Mouse (Mus musculus): ENCODE data around the gene Jade2. TPM values are rescaled to one million over a fixed set of nuclear protein-coding genes. Genes with fewer than 3 reads are reported as not detected.

Gene Jade2
- polyA plus RNA-seq, 1 experiment: 45.1 TPM

- WGBS: 84% methylated on average over 5 of the region's 5 CpGs
- H3K36me3 ChIP-seq (ENCODE audit: control insufficient read depth, insufficient read depth, low read length): no peaks in the 10 kb centered on the region
- DNase-seq: no peak
- no peak overlapping the region for H3K27ac ChIP-seq (ENCODE audit: control insufficient read depth, insufficient read depth, low read length)
- no peaks in the 10 kb centered on the region for H3K27me3 ChIP-seq (ENCODE audit: control insufficient read depth, insufficient read depth, low read length)
- TF ChIP-seq CTCF (IDR thresholded peaks at IDR 0.05; ENCODE audit: borderline replicate concordance, control insufficient read depth, extremely low read depth, insufficient read depth, low read length, poor library complexity): no peak
- TF ChIP-seq POLR2A (IDR thresholded peaks at IDR 0.05; ENCODE audit: control insufficient read depth, extremely low read depth, insufficient read depth, low read length, poor library complexity): no peak
- H3K4me3 ChIP-seq (ENCODE audit: control insufficient read depth, insufficient read depth, low read length): no peak overlapping the region
- peaks cover 4% of the 10 kb centered on the region for H3K4me1 ChIP-seq (replicated peaks; ENCODE audit: control insufficient read depth, insufficient read depth, low read length)
Measured at GRCm38 (mm10) chr11:51768296-51768695, 89.2 kb downstream of the Jade2 start.

DNA sequence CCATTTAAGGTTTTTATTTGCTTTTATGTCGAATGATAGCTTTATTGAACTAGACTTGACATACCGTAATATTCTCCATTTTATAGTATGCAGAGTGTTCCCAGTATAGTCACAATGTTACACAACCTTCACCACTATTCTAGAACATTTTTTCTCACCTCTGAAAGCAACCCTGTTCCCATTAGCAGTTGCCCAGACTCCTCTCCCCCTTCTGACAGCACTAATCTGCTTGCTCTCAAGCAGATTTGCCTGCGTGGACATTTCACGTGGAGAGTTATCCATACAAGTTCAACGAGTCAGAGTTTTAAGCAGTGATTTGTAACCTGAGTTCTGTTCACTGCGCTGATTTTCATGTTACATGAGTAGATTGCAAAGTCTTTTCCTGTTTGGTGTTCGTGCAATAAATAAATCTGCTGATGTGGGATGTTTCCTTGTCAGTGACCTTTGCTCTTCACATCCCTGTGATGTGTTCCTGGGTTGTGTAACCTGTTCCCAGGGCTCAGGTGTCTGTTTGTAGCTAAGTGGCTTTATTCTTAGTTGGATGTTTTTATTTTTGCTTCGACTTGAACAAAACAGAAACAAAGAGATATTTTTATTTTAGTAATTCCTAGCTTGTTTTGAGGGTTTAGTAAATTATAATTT is 89.8 kb downstream of the Jade2 start:
- TF ChIP-seq POLR2A (IDR thresholded peaks at IDR 0.05; ENCODE audit: control insufficient read depth, extremely low read depth, insufficient read depth, low read length, poor library complexity) (no peak), CTCF (IDR thresholded peaks at IDR 0.05; ENCODE audit: borderline replicate concordance, control insufficient read depth, extremely low read depth, insufficient read depth, low read length, poor library complexity) (no peak)
- 84% methylated on average over 8 of the region's 8 CpGs for WGBS
- peaks cover 8% of the 10 kb centered on the region for H3K4me1 ChIP-seq (replicated peaks; ENCODE audit: control insufficient read depth, insufficient read depth, low read length)
- H3K4me3 ChIP-seq (ENCODE audit: control insufficient read depth, insufficient read depth, low read length): no peak overlapping the region
- no peak overlapping the region for H3K27ac ChIP-seq (ENCODE audit: control insufficient read depth, insufficient read depth, low read length)
- H3K36me3 ChIP-seq (ENCODE audit: control insufficient read depth, insufficient read depth, low read length): no peaks in the 10 kb centered on the region
- H3K27me3 ChIP-seq (ENCODE audit: control insufficient read depth, insufficient read depth, low read length): no peaks in the 10 kb centered on the region
- DNase-seq: no peak

- no peak overlapping the region for H3K27ac ChIP-seq (ENCODE audit: control insufficient read depth, insufficient read depth, low read length)
- TF ChIP-seq CTCF (IDR thresholded peaks at IDR 0.05; ENCODE audit: borderline replicate concordance, control insufficient read depth, extremely low read depth, insufficient read depth, low read length, poor library complexity): no peak
- TF ChIP-seq POLR2A (IDR thresholded peaks at IDR 0.05; ENCODE audit: control insufficient read depth, extremely low read depth, insufficient read depth, low read length, poor library complexity): no peak
- no peak for DNase-seq
- H3K27me3 ChIP-seq (ENCODE audit: control insufficient read depth, insufficient read depth, low read length): no peaks in the 10 kb centered on the region
- H3K4me3 ChIP-seq (ENCODE audit: control insufficient read depth, insufficient read depth, low read length): no peak overlapping the region
- no peaks in the 10 kb centered on the region for H3K36me3 ChIP-seq (ENCODE audit: control insufficient read depth, insufficient read depth, low read length)
- 92% methylated on average over 4 of the region's 4 CpGs for WGBS
- H3K4me1 ChIP-seq (replicated peaks; ENCODE audit: control insufficient read depth, insufficient read depth, low read length): peaks cover 8% of the 10 kb centered on the region
Measured at GRCm38 (mm10) chr11:51764816-51765215, 92.6 kb downstream of the Jade2 start.

DNA sequence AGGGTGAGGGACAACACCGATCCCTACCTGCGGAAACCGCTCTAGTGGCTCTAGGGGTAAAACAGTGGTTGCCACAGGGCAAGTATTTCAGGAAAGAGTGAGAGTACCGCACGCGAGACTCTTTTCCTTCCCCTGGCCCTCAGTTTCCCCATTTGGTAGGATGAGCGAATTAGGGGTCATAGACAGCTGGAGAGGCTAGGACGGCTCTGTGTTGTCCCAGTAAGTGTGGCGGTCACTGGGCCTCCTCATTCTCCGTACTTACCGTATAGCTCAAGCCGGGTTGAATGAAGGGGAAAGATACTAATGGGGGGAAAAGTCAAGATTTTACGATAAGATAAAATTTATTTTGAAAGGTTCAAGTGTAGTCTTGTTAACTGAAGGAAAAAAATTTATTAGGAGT is 93.5 kb downstream of the Jade2 start:
- H3K4me1 ChIP-seq (replicated peaks; ENCODE audit: control insufficient read depth, insufficient read depth, low read length): peaks cover 8% of the 10 kb centered on the region
- no peaks in the 10 kb centered on the region for H3K36me3 ChIP-seq (ENCODE audit: control insufficient read depth, insufficient read depth, low read length)
- DNase-seq: no peak
- peak overlapping the region; percentile 0; the same call in 1 of the 2 replicates for H3K27ac ChIP-seq (ENCODE audit: control insufficient read depth, insufficient read depth, low read length)
- 5% methylated on average over 13 of the region's 13 CpGs for WGBS
- H3K4me3 ChIP-seq (ENCODE audit: control insufficient read depth, insufficient read depth, low read length): peak overlapping the region; percentile 76
- no peaks in the 10 kb centered on the region for H3K27me3 ChIP-seq (ENCODE audit: control insufficient read depth, insufficient read depth, low read length)
- TF ChIP-seq CTCF (IDR thresholded peaks at IDR 0.05; ENCODE audit: borderline replicate concordance, control insufficient read depth, extremely low read depth, insufficient read depth, low read length, poor library complexity) (no peak), POLR2A (IDR thresholded peaks at IDR 0.05; ENCODE audit: control insufficient read depth, extremely low read depth, insufficient read depth, low read length, poor library complexity) (no peak)

Other genes with a start within 250 kb of the Jade2 start
- gene Nhp2, start 237.9 kb downstream of the Jade2 start, polyA plus RNA-seq (2012; rRNA removed): 69.3 and 70.8 TPM in 2 replicates
- gene Rmnd5b, start 221.8 kb downstream of the Jade2 start, polyA plus RNA-seq (2012; rRNA removed): 123 and 125 TPM in 2 replicates
- 22.7 and 25.5 TPM in 2 replicates for gene N4bp3, start 206.8 kb downstream of the Jade2 start, polyA plus RNA-seq (2012; rRNA removed)
- 15.8 and 16.6 TPM in 2 replicates for gene D930048N14Rik, start 206.7 kb downstream of the Jade2 start, polyA plus RNA-seq (2012; rRNA removed)
- 7.5 and 10.1 TPM in 2 replicates for gene 0610009B22Rik, start 168.8 kb downstream of the Jade2 start, polyA plus RNA-seq (2012; rRNA removed)
- 15.6 and 21.1 TPM in 2 replicates for gene Sec24a, start 94.0 kb downstream of the Jade2 start, polyA plus RNA-seq (2012; rRNA removed)
- gene Sar1b, start 94.0 kb downstream of the Jade2 start, polyA plus RNA-seq (2012; rRNA removed): 17.8 and 18.4 TPM in 2 replicates
- gene Cdkn2aipnl, start 110.0 kb upstream of the Jade2 start, polyA plus RNA-seq (2012; rRNA removed): 89.3 and 92.4 TPM in 2 replicates
- 63.9 and 72.5 TPM in 2 replicates for gene Ube2b, start 143.1 kb upstream of the Jade2 start, polyA plus RNA-seq (2012; rRNA removed)
- 3.1 and 3.4 TPM in 2 replicates for gene Cdkl3, start 146.6 kb upstream of the Jade2 start, polyA plus RNA-seq (2012; rRNA removed)
- gene Ppp2ca, start 241.0 kb upstream of the Jade2 start, polyA plus RNA-seq (2012; rRNA removed): 51.0 and 54.7 TPM in 2 replicates

Measured in thymus, adult 2 months (tissue).